Mouse (Mus musculus) hindbrain, embryonic 12.5 days (tissue): ENCODE results near the gene Mccc1. TPM values are rescaled to one million over a fixed set of nuclear protein-coding genes. Genes with fewer than 3 reads are reported as not detected.

Source experiments
- ATAC-seq: fragments of 200-750 bp; cut with Nextera tagmentation; 2 replicates; pipeline ENCODE4 v1.8.0; 2017; ENCODE audit warnings: moderate TSS enrichment; ENCODE audit not compliant: low FRiP score
- H3K27ac ChIP-seq: fragments of 300-500 bp; sonication (generic); 2 replicates; pipeline ENCODE4 v1.5.1; 2016; ENCODE audit warnings: mild to moderate bottlenecking
- H3K27me3 ChIP-seq: fragments of 300-500 bp; sonication (generic); 2 replicates; pipeline ENCODE4 v1.6.1; 2016; ENCODE audit warnings: mild to moderate bottlenecking
- H3K36me3 ChIP-seq: fragments of 300-500 bp; sonication (generic); 2 replicates; pipeline ENCODE4 v1.6.1; 2016; ENCODE audit warnings: mild to moderate bottlenecking
- H3K4me1 ChIP-seq: fragments of 300-500 bp; sonication (generic); 2 replicates; pipeline ENCODE4 v1.6.1; 2016
- H3K4me2 ChIP-seq: fragments of 300-500 bp; sonication (generic); replicated peaks from 2 replicates; pipeline ENCODE4 v1.6.1; 2016; ENCODE audit warnings: mild to moderate bottlenecking
- H3K4me3 ChIP-seq: fragments of 300-500 bp; sonication (generic); 2 replicates; pipeline ENCODE4 v1.5.1; 2016; ENCODE audit warnings: mild to moderate bottlenecking
- H3K9ac ChIP-seq: fragments of 300-500 bp; sonication (generic); 2 replicates; pipeline ENCODE4 v1.6.1; 2016; ENCODE audit warnings: mild to moderate bottlenecking, moderate library complexity
- H3K9me3 ChIP-seq: fragments of 300-500 bp; sonication (generic); replicated peaks from 2 replicates; pipeline ENCODE4 v1.6.1; 2016; ENCODE audit warnings: mild to moderate bottlenecking
- WGBS: fragments of 180-500 bp; shearing (Covaris S2); methylation state at CpG from one replicate; pipeline ENCODE4 v1.1.7; 2016; 5-methylcytosine and 5-hydroxymethylcytosine counted together
- polyA plus RNA-seq: library from polyadenylated mRNA; unstranded; fragments of >200 nt; fragmentation: Nextera tagmentation; extraction: Ambion mirVana; gene quantifications from 2 replicates; pipeline ENCODE4 v1.2.1, GENCODE M21; 2016

Mccc1 gene
- polyA plus RNA-seq, 1 experiment from 2014 or later: 33.2 TPM

- Histone ChIP-seq H3K36me3 (peaks cover 53% of the 10 kb centered on the region), H3K4me2 (no peak overlapping the region), H3K27me3 (no peaks in the 10 kb centered on the region), H3K9ac (no peak overlapping the region), H3K27ac (no peak overlapping the region), H3K9me3 (no peaks in the 10 kb centered on the region), H3K4me3 (no peak overlapping the region), H3K4me1 (no peaks in the 10 kb centered on the region)
- no peak for ATAC-seq
- WGBS: 92% methylated on average over 5 of the region's 5 CpGs
Observed at GRCm38 (mm10) chr3:35962967-35963366, 37.5 kb downstream of the Mccc1 start.

- Histone ChIP-seq H3K4me3 (no peak overlapping the region), H3K36me3 (peaks cover 33% of the 10 kb centered on the region), H3K4me1 (no peaks in the 10 kb centered on the region), H3K4me2 (no peak overlapping the region), H3K9ac (no peak overlapping the region), H3K9me3 (no peaks in the 10 kb centered on the region), H3K27me3 (no peaks in the 10 kb centered on the region), H3K27ac (no peak overlapping the region)
- 88% methylated on average over 3 of the region's 3 CpGs for WGBS
- ATAC-seq: no peak
Observed at GRCm38 (mm10) chr3:35957230-35957629, 43.2 kb downstream of the Mccc1 start.

DNA sequence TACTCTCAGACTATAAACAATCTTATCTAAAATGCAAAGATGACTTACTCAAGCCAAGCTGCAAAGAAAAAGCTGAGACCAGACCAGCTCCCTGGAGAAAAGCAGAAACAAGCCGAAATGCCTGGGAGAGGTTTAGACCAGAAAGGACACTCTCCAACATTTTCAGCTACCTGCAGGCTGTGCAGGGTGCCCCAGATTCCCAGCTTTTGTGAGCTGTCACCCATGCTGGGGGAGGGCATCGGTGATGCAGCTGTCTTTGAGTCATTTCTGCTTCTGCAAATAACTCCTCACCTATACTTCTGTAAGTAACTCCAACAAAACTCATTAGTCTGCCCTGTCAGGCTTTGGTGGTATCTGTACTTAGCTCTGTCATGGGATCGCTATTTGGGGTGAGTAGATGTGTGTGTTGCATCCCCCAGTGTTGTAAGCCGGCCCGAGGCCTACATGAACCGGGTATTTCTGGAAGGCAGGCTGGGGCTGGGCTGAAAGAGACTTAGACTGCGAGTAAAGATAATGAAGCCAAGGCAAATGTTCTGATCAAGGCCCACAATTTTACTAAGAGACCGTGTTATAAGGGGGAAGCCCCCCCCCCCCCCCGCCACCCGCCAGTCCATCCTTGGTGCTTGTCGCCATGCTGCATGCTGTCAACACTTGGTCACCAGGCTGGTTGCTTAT is 45.4 kb downstream of the Mccc1 start:
- no peaks in the 10 kb centered on the region for H3K9me3 ChIP-seq
- no peak overlapping the region for H3K9ac ChIP-seq
- peaks cover 17% of the 10 kb centered on the region for H3K36me3 ChIP-seq
- no peak overlapping the region for H3K4me2 ChIP-seq
- H3K27me3 ChIP-seq: no peaks in the 10 kb centered on the region
- 92% methylated on average over 11 of the region's 11 CpGs for WGBS
- no peak overlapping the region for H3K4me3 ChIP-seq
- H3K27ac ChIP-seq: no peak overlapping the region
- no peak for ATAC-seq
- no peaks in the 10 kb centered on the region for H3K4me1 ChIP-seq

- WGBS: 95% methylated on average over 6 of the region's 6 CpGs
- no peak overlapping the region for H3K27ac ChIP-seq
- no peaks in the 10 kb centered on the region for H3K9me3 ChIP-seq
- no peaks in the 10 kb centered on the region for H3K4me1 ChIP-seq
- no peaks in the 10 kb centered on the region for H3K27me3 ChIP-seq
- no peak overlapping the region for H3K4me2 ChIP-seq
- H3K9ac ChIP-seq: no peak overlapping the region
- no peak for ATAC-seq
- H3K36me3 ChIP-seq: peaks cover 7% of the 10 kb centered on the region; the same call in 1 of the 2 replicates
- H3K4me3 ChIP-seq: no peak overlapping the region
Observed at GRCm38 (mm10) chr3:35953816-35954215, 46.7 kb downstream of the Mccc1 start.

DNA sequence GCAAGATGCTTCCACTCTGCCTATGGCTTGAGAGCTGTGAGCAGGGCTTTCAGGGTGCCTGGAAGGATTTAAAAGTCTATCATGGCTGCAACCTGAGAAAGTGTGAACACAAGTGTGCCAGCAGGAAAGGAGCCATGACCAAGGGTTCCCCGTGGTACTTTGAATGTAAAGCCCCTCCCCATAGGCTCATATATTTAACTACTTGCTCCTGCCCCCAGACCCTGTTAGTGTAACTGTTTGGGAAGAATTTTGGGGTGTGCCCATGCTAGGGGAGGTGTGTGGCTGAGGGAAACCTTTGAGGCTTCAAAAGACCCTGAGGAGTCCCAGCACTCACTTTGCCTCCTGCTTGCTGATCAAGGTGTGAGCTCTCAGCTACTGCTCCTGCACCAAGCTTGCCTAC is 47.3 kb downstream of the Mccc1 start:
- H3K9me3 ChIP-seq: no peaks in the 10 kb centered on the region
- H3K9ac ChIP-seq: no peak overlapping the region
- no peak overlapping the region for H3K4me2 ChIP-seq
- no peaks in the 10 kb centered on the region for H3K27me3 ChIP-seq
- no peak for ATAC-seq
- no peak overlapping the region for H3K27ac ChIP-seq
- WGBS: 77% methylated on average over 1 of the region's 1 CpGs
- H3K4me1 ChIP-seq: no peaks in the 10 kb centered on the region
- H3K36me3 ChIP-seq: peaks cover 7% of the 10 kb centered on the region; the same call in 1 of the 2 replicates
- no peak overlapping the region for H3K4me3 ChIP-seq

DNA sequence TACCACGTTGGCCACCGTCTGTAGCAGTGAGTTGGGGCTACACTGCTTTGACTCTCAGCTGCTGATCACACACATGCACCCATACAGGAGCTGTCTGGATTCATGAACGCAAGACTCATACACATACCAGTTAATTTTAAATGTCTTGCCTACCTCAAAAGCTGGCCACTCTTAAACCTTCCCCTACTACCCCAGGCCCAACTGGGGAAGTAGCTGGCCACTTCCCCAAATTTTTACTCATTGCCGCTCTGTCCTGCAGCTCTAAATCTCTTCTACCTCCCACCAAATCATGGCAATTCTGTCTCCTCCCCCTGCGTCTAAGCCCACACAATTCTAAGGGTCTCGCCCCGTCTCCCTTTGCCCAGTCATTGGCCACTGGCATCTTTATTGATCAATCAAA is 52.3 kb downstream of the Mccc1 start:
- no peak overlapping the region for H3K9ac ChIP-seq
- H3K4me1 ChIP-seq: no peaks in the 10 kb centered on the region
- H3K9me3 ChIP-seq: no peaks in the 10 kb centered on the region
- H3K36me3 ChIP-seq: no peaks in the 10 kb centered on the region
- H3K4me2 ChIP-seq: no peak overlapping the region
- WGBS: 88% methylated on average over 7 of the region's 7 CpGs
- H3K4me3 ChIP-seq: no peak overlapping the region
- no peak for ATAC-seq
- no peak overlapping the region for H3K27ac ChIP-seq
- no peaks in the 10 kb centered on the region for H3K27me3 ChIP-seq

DNA sequence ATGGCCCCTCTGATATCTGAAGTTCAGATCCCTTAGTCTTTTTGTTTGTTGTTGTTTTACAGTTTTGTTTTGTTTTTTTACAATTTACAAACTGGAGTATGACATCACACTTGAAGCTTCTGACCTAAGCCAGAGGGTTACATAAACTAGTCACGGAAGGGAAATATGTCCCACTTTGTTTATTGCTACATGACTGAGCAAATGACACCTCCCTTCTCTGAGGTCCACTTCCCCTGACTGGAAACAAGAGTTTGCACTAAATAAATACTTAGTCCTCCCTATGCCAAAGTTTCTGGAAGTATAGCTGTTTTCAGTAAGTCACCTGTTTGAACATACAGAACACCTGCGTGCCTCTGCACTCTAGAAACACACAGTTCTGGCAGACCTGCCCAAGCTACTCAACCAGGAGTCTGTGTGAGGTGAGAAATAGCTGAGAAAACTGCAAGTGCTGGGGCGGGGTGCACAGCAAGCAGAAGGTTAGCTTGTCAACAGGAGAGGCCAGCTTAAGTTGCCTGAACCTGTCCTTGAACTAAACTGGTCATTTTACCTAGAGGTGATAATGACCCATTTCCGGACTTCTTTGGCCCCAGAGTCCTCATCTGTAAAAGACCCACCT is 59.9 kb downstream of the Mccc1 start:
- no peak overlapping the region for H3K27ac ChIP-seq
- no peaks in the 10 kb centered on the region for H3K27me3 ChIP-seq
- H3K36me3 ChIP-seq: no peaks in the 10 kb centered on the region
- no peak for ATAC-seq
- no peaks in the 10 kb centered on the region for H3K9me3 ChIP-seq
- no peak overlapping the region for H3K4me2 ChIP-seq
- no peak overlapping the region for H3K9ac ChIP-seq
- WGBS: 89% methylated on average over 4 of the region's 4 CpGs
- H3K4me1 ChIP-seq: no peaks in the 10 kb centered on the region
- H3K4me3 ChIP-seq: no peak overlapping the region

- Histone ChIP-seq H3K4me3 (no peak overlapping the region), H3K27ac (no peak overlapping the region), H3K27me3 (no peaks in the 10 kb centered on the region), H3K36me3 (no peaks in the 10 kb centered on the region), H3K9me3 (no peaks in the 10 kb centered on the region), H3K4me1 (no peaks in the 10 kb centered on the region), H3K4me2 (no peak overlapping the region), H3K9ac (no peak overlapping the region)
- 45% methylated on average over 2 of the region's 2 CpGs for WGBS
- no peak for ATAC-seq
Observed at GRCm38 (mm10) chr3:35940047-35940446, 60.4 kb downstream of the Mccc1 start.

- no peak for ATAC-seq
- 89% methylated on average over 6 of the region's 6 CpGs for WGBS
- Histone ChIP-seq H3K4me2 (no peak within 1 kb of the TSS), H3K4me1 (peaks cover 8% of the 10 kb centered on the region), H3K36me3 (no peaks in the 10 kb centered on the region), H3K27me3 (no peaks in the 10 kb centered on the region), H3K9ac (no peak within 1 kb of the TSS), H3K4me3 (no peak within 1 kb of the TSS), H3K27ac (no peak within 1 kb of the TSS), H3K9me3 (no peaks in the 10 kb centered on the region)
Observed at GRCm38 (mm10) chr3:35937345-35937744, 63.1 kb downstream of the Mccc1 start, which contains the start of gene Dcun1d1. Dcun1d1 (minus strand) TSS chr3:35937445.

DNA sequence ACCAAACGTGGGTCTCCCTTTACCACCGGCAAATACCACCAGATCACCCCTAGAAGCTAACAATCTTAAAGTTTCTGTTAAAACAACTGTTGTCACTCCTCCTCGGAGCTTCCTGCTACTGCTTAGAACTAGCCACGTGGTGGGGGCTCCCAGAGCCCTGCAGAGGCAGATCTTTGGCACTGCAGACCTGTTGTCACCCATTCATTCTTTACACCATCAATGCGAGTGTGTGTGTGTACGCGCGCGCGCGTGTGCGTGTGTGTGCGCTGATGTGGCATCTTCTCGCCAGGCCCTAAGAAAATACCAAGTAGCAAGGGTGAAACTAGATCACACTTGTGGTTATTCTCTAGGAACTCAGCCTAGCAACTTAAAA is 67.1 kb downstream of the Mccc1 start:
- ATAC-seq: peak; percentile 44
- Histone ChIP-seq H3K4me2 (peak overlapping the region; percentile 78), H3K9me3 (no peaks in the 10 kb centered on the region), H3K4me3 (peak overlapping the region; percentile 91), H3K27me3 (no peaks in the 10 kb centered on the region), H3K4me1 (peaks cover 20% of the 10 kb centered on the region), H3K27ac (peak overlapping the region; percentile 93; the same call in 1 of the 2 replicates), H3K36me3 (no peaks in the 10 kb centered on the region), H3K9ac (peak overlapping the region; percentile 99)
- WGBS: 2% methylated on average over 14 of the region's 14 CpGs

DNA sequence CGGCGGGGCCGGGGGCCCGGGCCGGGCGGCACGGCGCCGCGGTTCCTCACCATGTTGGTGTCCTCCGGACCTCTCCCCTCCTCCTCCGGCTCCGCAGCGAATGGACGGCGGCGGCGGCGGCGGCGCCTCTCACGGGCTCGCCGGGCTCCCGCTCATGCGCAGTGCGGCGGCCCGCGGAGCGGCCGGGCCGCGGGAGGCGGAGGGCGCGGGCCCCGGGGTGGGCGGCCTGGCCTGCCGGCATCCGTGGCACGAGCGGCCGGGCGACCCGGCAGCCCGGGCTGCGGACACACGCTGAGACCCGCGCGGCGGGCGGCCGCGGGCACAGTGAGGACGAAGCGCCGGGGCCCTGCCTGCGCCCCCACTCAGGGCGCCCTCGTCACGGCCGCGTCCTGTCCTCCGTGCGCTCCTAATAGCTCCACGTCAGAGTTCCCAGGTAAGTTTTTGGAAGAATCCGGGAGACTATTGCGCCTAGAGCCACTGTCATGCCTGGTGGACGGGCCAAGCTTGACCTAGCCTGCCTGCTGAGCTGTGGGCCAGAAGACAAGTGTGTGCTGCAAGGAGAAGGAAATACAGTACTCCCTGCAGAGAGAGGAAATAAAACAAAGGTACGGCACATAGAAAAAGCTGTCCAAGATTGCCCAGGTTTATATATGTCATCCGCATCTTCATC is 67.6 kb downstream of the Mccc1 start:
- WGBS: under 1% methylated on average over 37 of the region's 73 CpGs
- Histone ChIP-seq H3K36me3 (no peaks in the 10 kb centered on the region), H3K4me1 (peaks cover 20% of the 10 kb centered on the region), H3K4me3 (peak overlapping the region; percentile 91), H3K4me2 (peak overlapping the region; percentile 78), H3K9me3 (no peaks in the 10 kb centered on the region), H3K27me3 (no peaks in the 10 kb centered on the region), H3K27ac (peak overlapping the region; percentile 93), H3K9ac (peak overlapping the region; percentile 99)
- ATAC-seq: peak; percentile 96

DNA sequence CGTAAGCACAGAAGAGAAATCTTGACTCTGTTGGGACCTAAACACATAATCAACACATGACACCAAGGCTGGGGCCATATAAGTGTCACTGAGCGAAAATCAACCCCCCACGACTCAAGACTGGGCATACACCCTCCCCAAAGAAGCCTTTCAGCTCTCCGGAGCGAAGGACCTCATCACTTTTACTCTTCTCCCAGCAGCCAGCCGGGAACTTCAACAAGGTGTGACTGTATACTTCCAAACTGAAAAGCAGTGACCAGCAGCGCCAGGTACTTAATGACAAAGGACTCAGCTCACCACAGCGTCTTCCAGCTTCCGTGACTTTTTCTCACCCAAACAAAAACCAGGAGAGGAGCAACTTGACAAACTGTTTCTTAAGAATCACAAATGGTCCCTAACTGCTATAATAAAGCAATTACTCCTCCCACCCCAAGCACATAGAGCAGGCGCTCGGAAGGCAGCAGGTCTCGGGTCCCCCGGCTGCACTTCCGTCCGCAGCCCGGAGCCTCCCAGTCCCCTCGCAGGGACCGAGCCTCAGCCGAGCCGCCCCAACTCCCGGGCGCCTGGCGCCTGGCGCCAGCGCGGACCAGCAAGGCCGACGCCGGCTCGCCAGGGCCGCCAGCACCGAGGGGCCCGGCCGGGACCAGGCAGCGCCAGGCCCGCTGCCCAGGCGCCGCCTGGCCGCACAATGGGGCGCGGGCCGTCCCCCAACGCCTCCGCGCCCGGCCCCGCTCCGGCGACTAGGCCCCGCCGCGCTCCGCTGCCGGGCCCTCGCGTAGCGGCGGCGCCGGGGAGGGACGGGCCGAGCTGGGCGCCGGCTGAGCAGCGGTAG is 68.4 kb downstream of the Mccc1 start:
- H3K9ac ChIP-seq: peak overlapping the region; percentile 99
- H3K4me2 ChIP-seq: peak overlapping the region; percentile 78
- under 1% methylated on average over 58 of the region's 65 CpGs for WGBS
- peaks cover 20% of the 10 kb centered on the region for H3K4me1 ChIP-seq
- H3K36me3 ChIP-seq: no peaks in the 10 kb centered on the region
- peak overlapping the region; percentile 91 for H3K4me3 ChIP-seq
- peak; percentile 85 for ATAC-seq
- H3K27ac ChIP-seq: peak overlapping the region; percentile 93
- no peaks in the 10 kb centered on the region for H3K27me3 ChIP-seq
- H3K9me3 ChIP-seq: no peaks in the 10 kb centered on the region
